28 mouse cellular contexts compared by ENCODE assay signal in genomic region chr1:34516595-34516994, GRCm38 (mm10). TPM values are rescaled to one million over a fixed set of nuclear protein-coding genes. Genes with fewer than 3 reads are reported as not detected.
DNase-seq lines count a peak whose midpoint lies in the region; ATAC-seq and TF ChIP-seq lines count a peak whose summit lies in the region.
"Had no signal": no experiment of that assay in that cellular context is flagged by ENCODE, and none has a peak within 500 bp of the region (broad histone marks: within the 10 kb centered on the region; RNA-seq: fewer than 3 reads in every experiment).

No protein-coding gene starts in this region.

- no peak for TF ChIP-seq CTCF in heart, adult 2 months (IDR thresholded peaks at IDR 0.05)
- TF ChIP-seq CTCF in lung, postnatal 0 days (IDR thresholded peaks at IDR 0.05) = no peak
- no peak for TF ChIP-seq CTCF in stomach, postnatal 0 days (IDR thresholded peaks at IDR 0.05; ENCODE audit: low read depth)

- H3K4me2 ChIP-seq in lung, embryonic 16.5 days (ENCODE audit: low read depth, low read length) = 0 out of 2 replicates have a peak overlapping the region, but pooled peaks have one; percentile 5
- H3K4me2 ChIP-seq in lung, postnatal 0 days (replicated peaks; ENCODE audit: low read depth, low read length) = no peak overlapping the region
- H3K4me2 ChIP-seq in embryonic facial prominence, embryonic 11.5 days (ENCODE audit: low read depth, low read length) = no peak overlapping the region
- H3K4me2 ChIP-seq in stomach, postnatal 0 days (replicated peaks; ENCODE audit: low read depth) = no peak overlapping the region
- H3K4me2 ChIP-seq: hindbrain, embryonic 15.5 days; intestine, embryonic 15.5 days had no signal

- H3K9ac ChIP-seq in heart, adult 2 months (ENCODE audit: low read depth, low read length) = no peak overlapping the region
- no peak overlapping the region for H3K9ac ChIP-seq in lung, embryonic 16.5 days (ENCODE audit: low read length)
- no peak overlapping the region for H3K9ac ChIP-seq in lung, postnatal 0 days (replicated peaks; ENCODE audit: low read depth)
- no peak overlapping the region for H3K9ac ChIP-seq in embryonic facial prominence, embryonic 11.5 days (replicated peaks; ENCODE audit: low read length)
- no peak overlapping the region for H3K9ac ChIP-seq in stomach, postnatal 0 days (ENCODE audit: low read length)
- H3K9ac ChIP-seq: hindbrain, embryonic 15.5 days; intestine, embryonic 15.5 days; liver, embryonic 14.5 days had no signal

- no peak for ATAC-seq in lung, embryonic 16.5 days (ENCODE audit: low read depth)
- no peak for ATAC-seq in lung, postnatal 0 days
- ATAC-seq in embryonic facial prominence, embryonic 11.5 days (replicated peaks; ENCODE audit: insufficient number of reproducible peaks, low FRiP score, low TSS enrichment, low read depth) = no peak
- 0 out of 2 replicates have a peak, but pooled peaks have one; percentile 45 for ATAC-seq in megakaryocyte-erythroid progenitor cell, adult 5-6 weeks (replicated peaks; ENCODE audit: low FRiP score, low TSS enrichment, poor library complexity, severe bottlenecking)
- ATAC-seq in stomach, postnatal 0 days (ENCODE audit: low FRiP score, low TSS enrichment) = no peak
- ATAC-seq: activated CD4-positive, CD25-positive, alpha-beta regulatory T cell, adult 4 months; intestine, embryonic 15.5 days had no signal

- no peaks in the 10 kb centered on the region for H3K4me1 ChIP-seq in heart, adult 2 months (ENCODE audit: control insufficient read depth, insufficient read depth, low read length)
- no peaks in the 10 kb centered on the region; the same call in 1 of the 2 replicates for H3K4me1 ChIP-seq in lung, embryonic 16.5 days (replicated peaks; ENCODE audit: control insufficient read depth, insufficient read depth, low read length)
- H3K4me1 ChIP-seq in lung, postnatal 0 days (ENCODE audit: insufficient read depth, low read depth, low read length) = no peaks in the 10 kb centered on the region
- no peaks in the 10 kb centered on the region for H3K4me1 ChIP-seq in embryonic facial prominence, embryonic 11.5 days (ENCODE audit: control insufficient read depth, insufficient read depth, low read length)
- H3K4me1 ChIP-seq in stomach, postnatal 0 days (replicated peaks; ENCODE audit: control insufficient read depth, insufficient read depth) = no peaks in the 10 kb centered on the region
- H3K4me1 ChIP-seq: hindbrain, embryonic 15.5 days; intestine, embryonic 15.5 days; midbrain, embryonic 10.5 days had no signal

- H3K9me3 ChIP-seq in lung, embryonic 16.5 days (ENCODE audit: control insufficient read depth, low read length) = no peaks in the 10 kb centered on the region
- H3K9me3 ChIP-seq in lung, postnatal 0 days (ENCODE audit: low read length) = no peaks in the 10 kb centered on the region
- no peaks in the 10 kb centered on the region for H3K9me3 ChIP-seq in embryonic facial prominence, embryonic 11.5 days (replicated peaks; ENCODE audit: control insufficient read depth, low read length)
- H3K9me3 ChIP-seq in stomach, postnatal 0 days (ENCODE audit: control insufficient read depth, low read length) = no peaks in the 10 kb centered on the region
- H3K9me3 ChIP-seq: hindbrain, embryonic 15.5 days; intestine, embryonic 15.5 days; midbrain, embryonic 10.5 days had no signal

- 23% methylated on average over 5 of the region's 5 CpGs for WGBS in heart, adult 2 months
- 13% methylated on average over 5 of the region's 5 CpGs for WGBS in lung, embryonic 16.5 days
- 23% methylated on average over 5 of the region's 5 CpGs for WGBS in lung, postnatal 0 days
- WGBS in embryonic facial prominence, embryonic 11.5 days = 35% methylated on average over 5 of the region's 5 CpGs
- 18% methylated on average over 5 of the region's 5 CpGs for WGBS in stomach, postnatal 0 days

- DNase-seq in heart, adult 11 months = peak; percentile 49
- DNase-seq in heart, adult 2 months = no peak
- no peak for DNase-seq in lung, postnatal 0 days (ENCODE audit: low spot score)
- DNase-seq in embryonic facial prominence, embryonic 11.5 days (ENCODE audit: low spot score) = peak; percentile 21
- no peak for DNase-seq in stomach, postnatal 0 days (ENCODE audit: low spot score)
- DNase-seq in liver = no peak
- DNase-seq: cerebellum, adult 8-10 months; heart, adult 18-20 months; heart, postnatal 14 days; kidney, adult 9 months; kidney, postnatal 36 days; layer of hippocampus, adult 9-11 months; left cerebral cortex, postnatal 4 days; right cerebral cortex, postnatal 4 days had no signal

- intact Hi-C loops in heart, adult 2 months (cut with DNase I) = no loop called here

- no peaks in the 10 kb centered on the region; the same call in 1 of the 2 replicates for H3K27me3 ChIP-seq in heart, adult 2 months (ENCODE audit: control insufficient read depth, insufficient read depth, low read length)
- no peaks in the 10 kb centered on the region for H3K27me3 ChIP-seq in lung, embryonic 16.5 days (ENCODE audit: control insufficient read depth, insufficient read depth, low read depth, low read length)
- H3K27me3 ChIP-seq in lung, postnatal 0 days (replicated peaks; ENCODE audit: insufficient read depth, low read length) = no peaks in the 10 kb centered on the region
- H3K27me3 ChIP-seq in embryonic facial prominence, embryonic 11.5 days (ENCODE audit: control insufficient read depth, insufficient read depth, low read length) = no peaks in the 10 kb centered on the region
- no peaks in the 10 kb centered on the region for H3K27me3 ChIP-seq in stomach, postnatal 0 days (ENCODE audit: control insufficient read depth, insufficient read depth, low read length)
- H3K27me3 ChIP-seq: hindbrain, embryonic 15.5 days; intestine, embryonic 15.5 days had no signal

- no peaks in the 10 kb centered on the region for H3K79me2 ChIP-seq in heart, adult 2 months (replicated peaks; ENCODE audit: control insufficient read depth, insufficient read depth, low read length)

- TF ChIP-seq EP300 in heart, adult 2 months (IDR thresholded peaks at IDR 0.05; ENCODE audit: insufficient read depth, low read depth, low read length) = no peak
- no peak for TF ChIP-seq EP300 in lung, postnatal 0 days (IDR thresholded peaks at IDR 0.05)
- no peak for TF ChIP-seq EP300 in stomach, postnatal 0 days (optimal IDR thresholded peaks at IDR 0.05)

- no peak overlapping the region for H3K27ac ChIP-seq in heart, adult 2 months
- H3K27ac ChIP-seq in lung, embryonic 16.5 days (ENCODE audit: low read length) = no peak overlapping the region
- no peak overlapping the region for H3K27ac ChIP-seq in lung, postnatal 0 days (ENCODE audit: low read length)
- H3K27ac ChIP-seq in embryonic facial prominence, embryonic 11.5 days (replicated peaks; ENCODE audit: low read depth, low read length) = no peak overlapping the region
- H3K27ac ChIP-seq in stomach, postnatal 0 days (replicated peaks) = no peak overlapping the region
- H3K27ac ChIP-seq: forebrain, embryonic 10.5 days; hindbrain, embryonic 15.5 days; intestine, embryonic 15.5 days; left cerebral cortex, adult 2 months; liver, embryonic 14.5 days; midbrain, embryonic 10.5 days had no signal

- TF ChIP-seq POLR2A in heart, adult 2 months (IDR thresholded peaks at IDR 0.05; ENCODE audit: insufficient read depth, low read depth, low read length) = no peak

- H3K4me3 ChIP-seq in heart, adult 2 months = no peak overlapping the region
- H3K4me3 ChIP-seq in lung, embryonic 16.5 days (ENCODE audit: low read length) = no peak overlapping the region
- H3K4me3 ChIP-seq in lung, postnatal 0 days (ENCODE audit: low read depth, low read length) = no peak overlapping the region
- H3K4me3 ChIP-seq in embryonic facial prominence, embryonic 11.5 days (ENCODE audit: low read depth, low read length) = no peak overlapping the region
- H3K4me3 ChIP-seq in stomach, postnatal 0 days (ENCODE audit: low read depth, low read length) = no peak overlapping the region
- H3K4me3 ChIP-seq: forebrain, embryonic 10.5 days; hindbrain, embryonic 15.5 days; intestine, embryonic 15.5 days; left cerebral cortex, adult 2 months; midbrain, embryonic 10.5 days had no signal

- no peaks in the 10 kb centered on the region for H3K36me3 ChIP-seq in heart, adult 2 months (ENCODE audit: control insufficient read depth, insufficient read depth, low read length)
- H3K36me3 ChIP-seq in lung, embryonic 16.5 days (ENCODE audit: control insufficient read depth, insufficient read depth, low read length) = no peaks in the 10 kb centered on the region
- no peaks in the 10 kb centered on the region for H3K36me3 ChIP-seq in lung, postnatal 0 days (ENCODE audit: insufficient read depth, low read length)
- no peaks in the 10 kb centered on the region for H3K36me3 ChIP-seq in embryonic facial prominence, embryonic 11.5 days (replicated peaks; ENCODE audit: control insufficient read depth, insufficient read depth, low read depth, low read length)
- H3K36me3 ChIP-seq in stomach, postnatal 0 days (ENCODE audit: control insufficient read depth, insufficient read depth, low read length) = no peaks in the 10 kb centered on the region
- H3K36me3 ChIP-seq: forebrain, embryonic 10.5 days; hindbrain, embryonic 15.5 days; intestine, embryonic 15.5 days; midbrain, embryonic 10.5 days had no signal

RNA-seq across cellular contexts. Expression of gene Prss39, which starts 18.4 kb away (rescaled TPM):
- not detected for total RNA-seq in heart, adult 2 months (2021)
- polyA plus RNA-seq in heart, adult 2 months (2012; rRNA removed) = 0.21 and 0.38 TPM in 2 replicates
- not detected in 2 replicates for polyA plus RNA-seq in lung, embryonic 16.5 days (2015; fragmentation: Nextera tagmentation; extraction: Ambion mirVana)
- polyA plus RNA-seq in lung, postnatal 0 days (2015; fragmentation: Nextera tagmentation; extraction: Ambion mirVana) = not detected in 2 replicates
- not detected in 2 replicates for polyA plus RNA-seq in embryonic facial prominence, embryonic 11.5 days (2014; fragmentation: Nextera tagmentation; extraction: Ambion mirVana)
- total RNA-seq in megakaryocyte-erythroid progenitor cell, adult 5-6 weeks (2014; fragmentation: Nextera tagmentation) = not detected in 2 replicates
- 1.2 TPM in 1 of 2 replicates, not detected in the other for total RNA-seq in megakaryocyte-erythroid progenitor cell, adult 5-6 weeks (2017)
- not detected in 2 replicates for polyA plus RNA-seq in stomach, postnatal 0 days (2015; fragmentation: Nextera tagmentation; extraction: Ambion mirVana)
- total RNA-seq: adrenal gland, postnatal 4 days; common myeloid progenitor, adult 5-6 weeks; gastrocnemius, adult 8-10 months; heart, adult 18-20 months; heart, postnatal 14 days; left cerebral cortex, adult 2 months; left cerebral cortex, postnatal 4 days had no signal
- polyA plus RNA-seq: forebrain, embryonic 10.5 days; frontal cortex, adult 2 months; hindbrain, embryonic 15.5 days; intestine, embryonic 15.5 days; liver, embryonic 14.5 days; midbrain, embryonic 10.5 days; stomach, embryonic 16.5 days had no signal

RNA-seq across cellular contexts. Expression of gene Cfc1, which starts 18.9 kb away (rescaled TPM):
- total RNA-seq in heart, adult 2 months (2021) = not detected
- polyA plus RNA-seq in heart, adult 2 months (2012; rRNA removed) = not detected in 2 replicates
- not detected in 2 replicates for polyA plus RNA-seq in lung, embryonic 16.5 days (2015; fragmentation: Nextera tagmentation; extraction: Ambion mirVana)
- polyA plus RNA-seq in lung, postnatal 0 days (2015; fragmentation: Nextera tagmentation; extraction: Ambion mirVana) = not detected in 2 replicates
- polyA plus RNA-seq in embryonic facial prominence, embryonic 11.5 days (2014; fragmentation: Nextera tagmentation; extraction: Ambion mirVana) = not detected in 2 replicates
- not detected in 2 replicates for total RNA-seq in megakaryocyte-erythroid progenitor cell, adult 5-6 weeks (2014; fragmentation: Nextera tagmentation)
- not detected in 2 replicates for total RNA-seq in megakaryocyte-erythroid progenitor cell, adult 5-6 weeks (2017)
- polyA plus RNA-seq in stomach, postnatal 0 days (2015; fragmentation: Nextera tagmentation; extraction: Ambion mirVana) = 1.6 and 1.9 TPM in 2 replicates
- total RNA-seq: adrenal gland, postnatal 4 days; common myeloid progenitor, adult 5-6 weeks; gastrocnemius, adult 8-10 months; heart, adult 18-20 months; heart, postnatal 14 days; left cerebral cortex, adult 2 months; left cerebral cortex, postnatal 4 days had no signal
- polyA plus RNA-seq: activated CD4-positive, CD25-positive, alpha-beta regulatory T cell, adult 4 months; forebrain, embryonic 10.5 days; frontal cortex, adult 2 months; intestine, embryonic 15.5 days; liver, embryonic 14.5 days; midbrain, embryonic 10.5 days had no signal

RNA-seq across cellular contexts. Expression of gene Prss40, which starts 44.1 kb away (rescaled TPM):
- total RNA-seq in heart, adult 2 months (2021) = not detected
- not detected in 2 replicates for polyA plus RNA-seq in heart, adult 2 months (2012; rRNA removed)
- polyA plus RNA-seq in lung, embryonic 16.5 days (2015; fragmentation: Nextera tagmentation; extraction: Ambion mirVana) = not detected in 2 replicates
- polyA plus RNA-seq in lung, postnatal 0 days (2015; fragmentation: Nextera tagmentation; extraction: Ambion mirVana) = not detected in 2 replicates
- polyA plus RNA-seq in embryonic facial prominence, embryonic 11.5 days (2014; fragmentation: Nextera tagmentation; extraction: Ambion mirVana) = not detected in 2 replicates
- total RNA-seq in megakaryocyte-erythroid progenitor cell, adult 5-6 weeks (2014; fragmentation: Nextera tagmentation) = not detected in 2 replicates
- total RNA-seq in megakaryocyte-erythroid progenitor cell, adult 5-6 weeks (2017) = not detected in 2 replicates
- 0.11 TPM in 1 of 2 replicates, not detected in the other for polyA plus RNA-seq in stomach, postnatal 0 days (2015; fragmentation: Nextera tagmentation; extraction: Ambion mirVana)
- total RNA-seq: adrenal gland, postnatal 4 days; common myeloid progenitor, adult 5-6 weeks; gastrocnemius, adult 8-10 months; heart, adult 18-20 months; heart, postnatal 14 days; left cerebral cortex, adult 2 months; left cerebral cortex, postnatal 4 days had no signal
- polyA plus RNA-seq: forebrain, embryonic 10.5 days; frontal cortex, adult 2 months; hindbrain, embryonic 15.5 days; intestine, embryonic 15.5 days; liver, embryonic 14.5 days; midbrain, embryonic 10.5 days; stomach, embryonic 16.5 days had no signal

RNA-seq across cellular contexts. Expression of gene Ptpn18, which starts 57.0 kb away (rescaled TPM):
- 1 to 10 TPM; 4.2 TPM for total RNA-seq in heart, adult 2 months (2021)
- polyA plus RNA-seq in heart, adult 2 months (2012; rRNA removed) = 6.5 and 16.3 TPM in 2 replicates
- 43.2 and 44.0 TPM in 2 replicates for polyA plus RNA-seq in lung, embryonic 16.5 days (2015; fragmentation: Nextera tagmentation; extraction: Ambion mirVana)
- polyA plus RNA-seq in lung, postnatal 0 days (2015; fragmentation: Nextera tagmentation; extraction: Ambion mirVana) = 36.0 and 39.8 TPM in 2 replicates
- 4.2 and 8.6 TPM in 2 replicates for polyA plus RNA-seq in embryonic facial prominence, embryonic 11.5 days (2014; fragmentation: Nextera tagmentation; extraction: Ambion mirVana)
- total RNA-seq in megakaryocyte-erythroid progenitor cell, adult 5-6 weeks (2014; fragmentation: Nextera tagmentation) = 12.5 and 40.1 TPM in 2 replicates
- total RNA-seq in megakaryocyte-erythroid progenitor cell, adult 5-6 weeks (2017) = 27.3 and 67.9 TPM in 2 replicates
- polyA plus RNA-seq in stomach, postnatal 0 days (2015; fragmentation: Nextera tagmentation; extraction: Ambion mirVana) = 26.9 and 29.4 TPM in 2 replicates

Comparison
In these comparisons a context has a peak if more than half of its experiments do, and no peak if none do; other contexts are left out.
1. DNase-seq: peak in heart, adult 11 months (single experiment) and embryonic facial prominence, embryonic 11.5 days (single experiment); none in heart, adult 2 months (0 of 2), lung, postnatal 0 days (single experiment), stomach, postnatal 0 days (single experiment) and liver (single experiment).